Mouse (Mus musculus) testis, adult 2 months (tissue): ENCODE results near the gene Mfsd5. TPM values are rescaled to one million over a fixed set of nuclear protein-coding genes. Genes with fewer than 3 reads are reported as not detected.

ENCODE experiments used
- H3K27ac ChIP-seq: fragments of 200-500 bp; 2 replicates; pipeline ENCODE4 v1.5.1; 2012; ENCODE audit warnings: low read depth, low read length; ENCODE audit not compliant: control insufficient read depth, insufficient read depth
- H3K27me3 ChIP-seq: fragments of 200-500 bp; 2 replicates; pipeline ENCODE4 v1.6.1; 2012; ENCODE audit warnings: mild to moderate bottlenecking, low read length, moderate library complexity; ENCODE audit not compliant: control insufficient read depth, insufficient read depth
- H3K36me3 ChIP-seq: fragments of 200-500 bp; 2 replicates; pipeline ENCODE4 v1.6.1; 2012; ENCODE audit warnings: mild to moderate bottlenecking, low read length; ENCODE audit not compliant: control insufficient read depth, insufficient read depth
- H3K4me1 ChIP-seq: fragments of 200-500 bp; 2 replicates; pipeline ENCODE4 v1.6.1; 2012; ENCODE audit warnings: low read length; ENCODE audit not compliant: control insufficient read depth, insufficient read depth
- H3K4me3 ChIP-seq: fragments of 200-500 bp; 2 replicates; pipeline ENCODE4 v1.5.1; 2012; ENCODE audit warnings: low read depth, mild to moderate bottlenecking, low read length, moderate library complexity, mixed read lengths; ENCODE audit not compliant: control insufficient read depth
- CTCF ChIP-seq: fragments of 200-500 bp; IDR thresholded peaks from 2 replicates; pipeline ENCODE4 v1.5.1; 2012; ENCODE audit warnings: low read depth, mild to moderate bottlenecking, inconsistent platforms, low read length, moderate library complexity; ENCODE audit not compliant: control insufficient read depth, insufficient read depth, insufficient replicate concordance
- POLR2A ChIP-seq: fragments of 200-500 bp; IDR thresholded peaks from 2 replicates; pipeline ENCODE4 v1.6.1; 2012; ENCODE audit warnings: low read depth, mild to moderate bottlenecking, inconsistent platforms, low read length, moderate library complexity; ENCODE audit not compliant: control insufficient read depth
- polyA plus RNA-seq: library from polyadenylated mRNA; depleted of rRNA; stranded (reverse); fragments of >200 nt; gene quantifications from 2 replicates; pipeline ENCODE4 v1.2.3, GENCODE M21; 2012; rRNA removed

Gene Mfsd5
- polyA plus RNA-seq, 1 experiment: 14.3 TPM

- no peaks in the 10 kb centered on the region; the same call in 1 of the 2 replicates for H3K36me3 ChIP-seq
- H3K4me3 ChIP-seq: peak within 1 kb of the TSS; percentile 95
- no peaks in the 10 kb centered on the region for H3K27me3 ChIP-seq
- TF ChIP-seq POLR2A (peak; percentile 93), CTCF (no peak; the same call in 1 of the 2 replicates)
- peaks cover 1% of the 10 kb centered on the region; the same call in 1 of the 2 replicates for H3K4me1 ChIP-seq
- peak within 1 kb of the TSS; percentile 83 for H3K27ac ChIP-seq
These were observed 46.8 kb downstream of the Mfsd5 start, which contains the start of gene Pfdn5 for GRCm38 (mm10) chr15:102326022-102326576. Pfdn5 (plus strand) TSS chr15:102326116.

- Histone ChIP-seq H3K4me3 (peak overlapping the region; percentile 95; the same call in 1 of the 2 replicates), H3K36me3 (no peaks in the 10 kb centered on the region; the same call in 1 of the 2 replicates), H3K27me3 (no peaks in the 10 kb centered on the region), H3K4me1 (peaks cover 5% of the 10 kb centered on the region), H3K27ac (no peak overlapping the region; the same call in 1 of the 2 replicates)
- TF ChIP-seq POLR2A (no peak), CTCF (no peak)
These were observed 47.6 kb downstream of the Mfsd5 start for GRCm38 (mm10) chr15:102326892-102327291.

Other genes starting within 250 kb of the Mfsd5 start
- gene Eif4b, start 205.7 kb upstream of the Mfsd5 start, polyA plus RNA-seq: 75.6 and 75.9 TPM in 2 replicates
- gene Tns2, start 179.0 kb upstream of the Mfsd5 start, polyA plus RNA-seq: 6.5 and 6.9 TPM in 2 replicates
- gene Spryd3, start 143.2 kb upstream of the Mfsd5 start, polyA plus RNA-seq: 42.1 and 46.6 TPM in 2 replicates
- gene Igfbp6, start 135.1 kb upstream of the Mfsd5 start, polyA plus RNA-seq: 25.5 and 27.3 TPM in 2 replicates
- 0.12 and 0.14 TPM in 2 replicates for gene Soat2, start 128.9 kb upstream of the Mfsd5 start, polyA plus RNA-seq
- 9.9 and 11.3 TPM in 2 replicates for gene Zfp740, start 76.2 kb upstream of the Mfsd5 start, polyA plus RNA-seq
- gene Csad, start 74.7 kb upstream of the Mfsd5 start, polyA plus RNA-seq: 23.1 and 27.3 TPM in 2 replicates
- gene Itgb7, start 47.5 kb upstream of the Mfsd5 start, polyA plus RNA-seq: 0.17 and 0.23 TPM in 2 replicates
- 2.6 and 3.9 TPM in 2 replicates for gene Rarg, start 21.9 kb upstream of the Mfsd5 start, polyA plus RNA-seq
- 0.08 and 0.10 TPM in 2 replicates for gene Gm9918, start 8.9 kb upstream of the Mfsd5 start, polyA plus RNA-seq
- gene Espl1, start 16.8 kb downstream of the Mfsd5 start, polyA plus RNA-seq: 41.4 and 45.3 TPM in 2 replicates
- gene Pfdn5, start 46.7 kb downstream of the Mfsd5 start, polyA plus RNA-seq: 296 and 331 TPM in 2 replicates
- gene Myg1, start 52.3 kb downstream of the Mfsd5 start, polyA plus RNA-seq: 30.3 and 34.3 TPM in 2 replicates
- 41.5 and 43.5 TPM in 2 replicates for gene Aaas, start 71.3 kb downstream of the Mfsd5 start, polyA plus RNA-seq
- 0.06 TPM in 1 of 2 replicates, not detected in the other for gene Sp7, start 87.7 kb downstream of the Mfsd5 start, polyA plus RNA-seq
- 17.0 and 18.5 TPM in 2 replicates for gene Sp1, start 126.7 kb downstream of the Mfsd5 start, polyA plus RNA-seq
- gene Amhr2, start 165.9 kb downstream of the Mfsd5 start, polyA plus RNA-seq: 131 and 168 TPM in 2 replicates
- gene Prr13, start 179.6 kb downstream of the Mfsd5 start, polyA plus RNA-seq: 18.5 and 19.7 TPM in 2 replicates
- gene Pcbp2, start 191.1 kb downstream of the Mfsd5 start, polyA plus RNA-seq: 1,040 and 1,129 TPM in 2 replicates
- not detected in 2 replicates for gene Gm10337, start 224.3 kb downstream of the Mfsd5 start, polyA plus RNA-seq
- gene Map3k12, start 237.6 kb downstream of the Mfsd5 start, polyA plus RNA-seq: 7.0 and 7.8 TPM in 2 replicates
- 335 and 372 TPM in 2 replicates for gene Tarbp2, start 238.7 kb downstream of the Mfsd5 start, polyA plus RNA-seq
- gene Npff, start 245.5 kb downstream of the Mfsd5 start, polyA plus RNA-seq: 0.67 and 0.77 TPM in 2 replicates